In the genomic region with DNA sequence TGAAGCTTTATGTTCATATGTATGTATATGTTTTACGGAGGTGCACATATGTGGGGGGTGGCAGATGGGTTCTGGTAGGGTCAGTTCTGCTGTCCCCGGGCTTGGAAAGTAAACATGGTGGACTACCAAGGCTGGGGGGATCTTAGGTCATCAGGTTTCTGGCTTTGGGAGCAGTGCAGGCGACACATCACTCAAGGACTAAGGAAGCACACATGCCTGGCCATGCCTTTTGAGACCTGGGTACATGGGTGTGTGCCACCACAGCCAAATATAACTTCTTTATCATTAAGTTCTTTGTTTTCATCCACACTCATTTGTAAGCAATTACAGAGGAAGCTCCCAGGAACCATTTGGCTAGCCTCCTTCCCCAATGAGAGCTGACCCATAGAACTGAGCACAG, we compare ENCODE assay signal across 23 mouse cellular contexts.
"Had no signal": no experiment of that assay in that cellular context is flagged by ENCODE, and none has a peak within 500 bp of the region (broad histone marks: within the 10 kb centered on the region; RNA-seq: fewer than 3 reads in every experiment).

No protein-coding gene starts in this region.

- H3K9me3 ChIP-seq: heart, embryonic 10.5 days; heart, embryonic 12.5 days; hindbrain, embryonic 10.5 days; hindbrain, embryonic 12.5 days; intestine, embryonic 15.5 days; limb, embryonic 13.5 days; limb, embryonic 15.5 days; liver, embryonic 13.5 days had no signal

- ATAC-seq: hindbrain, embryonic 16.5 days; intestine, postnatal 0 days had no signal

- H3K9ac ChIP-seq: heart, embryonic 12.5 days; hindbrain, embryonic 12.5 days; hindbrain, embryonic 14.5 days; intestine, embryonic 15.5 days; limb, embryonic 13.5 days; limb, embryonic 15.5 days; liver, embryonic 13.5 days had no signal

- H3K4me2 ChIP-seq: heart, embryonic 12.5 days; hindbrain, embryonic 12.5 days; hindbrain, embryonic 14.5 days; intestine, embryonic 15.5 days; limb, embryonic 13.5 days; limb, embryonic 15.5 days; liver, embryonic 13.5 days had no signal

- H3K4me3 ChIP-seq: gastrocnemius, adult 2 months; heart, embryonic 10.5 days; heart, embryonic 12.5 days; hindbrain, embryonic 10.5 days; hindbrain, embryonic 12.5 days; intestine, embryonic 15.5 days; layer of hippocampus, adult 2 months; left cerebral cortex, adult 2 months; limb, embryonic 13.5 days; limb, embryonic 15.5 days; liver, embryonic 13.5 days had no signal

- H3K27ac ChIP-seq: gastrocnemius, adult 2 months; heart, embryonic 10.5 days; hindbrain, embryonic 10.5 days; hindbrain, embryonic 12.5 days; hindbrain, embryonic 14.5 days; intestine, embryonic 15.5 days; layer of hippocampus, adult 2 months; left cerebral cortex, adult 2 months; limb, embryonic 13.5 days; liver, embryonic 13.5 days had no signal

- H3K36me3 ChIP-seq: heart, embryonic 10.5 days; heart, embryonic 12.5 days; hindbrain, embryonic 10.5 days; hindbrain, embryonic 12.5 days; intestine, embryonic 15.5 days; limb, embryonic 13.5 days; limb, embryonic 15.5 days; liver, embryonic 13.5 days had no signal

- H3K27me3 ChIP-seq: hindbrain, embryonic 12.5 days; intestine, embryonic 15.5 days; limb, embryonic 13.5 days; limb, embryonic 15.5 days; liver, embryonic 13.5 days had no signal

- DNase-seq: gastrocnemius, adult 2 months; gastrocnemius, postnatal 10 days; gastrocnemius, postnatal 25 days; heart, adult 18-20 months; heart, postnatal 10 days; heart, postnatal 4 days; kidney, adult 18-20 months; kidney, adult 8-10 months; kidney, postnatal 4 days; left cerebral cortex, postnatal 4 days; liver, embryonic 13.5 days had no signal
